Mouse (Mus musculus): ENCODE results near the gene Cemip. TPM values are rescaled to one million over a fixed set of nuclear protein-coding genes. Genes with fewer than 3 reads are reported as not detected.
"Not testable (repeated sequence)": the region's sequence is repeated elsewhere in the genome, so short reads cannot be mapped to it uniquely, and the experiment has no call there.

The Cemip gene
- polyA plus RNA-seq (2015; fragmentation: Nextera tagmentation; extraction: Ambion mirVana): 0.03 TPM in 1 of 2 replicates, not detected in the other

DNA sequence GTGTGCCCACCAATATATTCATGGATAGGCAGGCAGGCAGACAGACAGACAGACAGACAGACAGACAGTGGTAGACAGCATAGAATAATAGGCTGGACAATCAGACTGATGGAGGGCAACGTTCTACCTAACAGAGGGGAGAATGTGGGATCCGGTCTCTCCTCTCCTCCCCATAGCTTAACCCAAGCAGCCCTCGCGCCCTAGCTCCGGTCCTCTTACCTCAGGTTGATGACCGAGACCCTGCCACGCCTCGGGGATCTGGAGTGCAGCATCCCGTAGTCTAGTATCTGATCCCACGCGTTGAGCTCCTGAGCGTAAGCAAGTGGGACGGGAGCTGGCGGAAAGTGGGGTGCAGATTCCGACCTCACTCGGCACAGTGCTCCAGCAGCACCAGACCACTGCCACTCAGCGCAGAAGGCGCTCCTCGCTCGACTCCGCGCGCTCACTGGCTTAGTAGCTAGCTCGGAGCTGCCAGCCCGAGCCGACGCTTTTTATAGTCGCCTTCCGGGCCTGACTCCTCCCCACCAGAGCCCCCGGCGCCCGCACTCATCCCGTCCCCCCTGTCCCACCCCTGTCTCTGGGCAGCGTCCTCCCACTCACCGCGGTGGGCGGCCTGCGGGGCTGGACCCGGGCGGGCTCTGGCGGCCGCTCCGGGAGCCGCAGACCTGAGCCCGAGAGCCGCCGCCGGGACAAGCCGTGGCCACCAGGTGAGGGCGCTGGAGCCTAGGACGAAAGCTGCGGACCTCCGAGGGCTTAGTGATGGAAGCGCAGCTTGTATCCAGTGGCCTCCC is at the start of gene Cemip:
Gene Cemip (minus strand): TSS at position 464 of the 791 bp plus-strand sequence.
- peak; percentile 58 for DNase-seq (ENCODE audit: low spot score)

DNA sequence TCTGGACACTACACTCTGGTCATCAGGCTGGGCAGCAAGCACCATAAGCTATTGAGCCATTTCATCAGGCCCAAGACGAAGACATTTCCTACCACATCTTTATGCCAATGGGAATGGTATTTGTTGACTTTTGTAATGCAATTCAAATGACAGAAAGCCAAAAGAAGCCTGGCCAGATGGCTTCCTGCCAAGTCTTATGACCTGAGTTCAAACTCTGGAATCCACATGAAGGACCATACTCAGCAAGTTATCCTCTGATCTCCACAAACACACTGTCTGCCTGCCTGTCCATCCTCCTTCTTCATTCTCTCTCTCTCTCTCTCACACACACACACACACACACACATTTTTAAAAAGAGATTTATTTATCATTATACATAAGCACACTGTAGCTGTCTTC is 46.4 kb upstream of the Cemip start:
- no peak for DNase-seq (ENCODE audit: low spot score)

DNA sequence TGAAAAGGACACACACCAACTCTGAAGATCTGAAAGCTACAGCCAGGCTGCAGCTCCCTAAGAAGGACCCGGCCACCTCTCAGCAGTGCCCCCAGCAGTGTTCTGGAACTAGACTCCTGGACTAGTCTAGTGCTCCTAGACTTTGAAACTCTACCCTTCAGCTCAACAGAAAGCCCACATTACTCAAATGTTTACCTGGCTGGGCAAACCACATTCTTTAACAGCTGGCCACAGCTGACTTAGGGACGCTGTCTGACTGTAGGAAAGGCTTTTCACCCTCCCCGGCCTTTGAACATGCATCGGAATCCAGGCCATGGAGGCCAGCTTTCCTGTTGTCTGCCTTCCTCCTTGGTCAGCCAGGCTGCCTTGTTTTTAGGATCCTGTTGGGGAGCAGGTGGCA is 45.4 kb upstream of the Cemip start:
- DNase-seq (ENCODE audit: low spot score): no peak

DNA sequence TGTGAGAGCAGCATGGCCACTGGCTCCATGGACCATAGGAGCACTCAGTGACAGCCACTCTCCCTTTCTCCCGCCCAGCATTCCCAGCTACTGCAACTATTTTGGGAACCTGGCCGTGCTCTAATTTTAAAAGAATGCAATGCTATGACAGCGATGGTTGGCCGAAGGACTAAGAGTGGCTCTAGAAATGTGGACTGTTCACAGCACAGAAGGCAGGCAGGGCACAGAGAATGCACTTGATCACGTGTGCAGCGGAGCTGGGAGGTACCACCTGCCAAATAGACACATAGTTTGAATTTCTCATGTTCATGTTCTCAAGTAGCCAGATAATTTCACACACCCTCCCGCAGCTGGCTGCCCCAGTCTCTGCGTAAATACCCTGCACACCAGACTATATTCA is 42.4 kb upstream of the Cemip start:
- no peak for DNase-seq (ENCODE audit: low spot score)

DNA sequence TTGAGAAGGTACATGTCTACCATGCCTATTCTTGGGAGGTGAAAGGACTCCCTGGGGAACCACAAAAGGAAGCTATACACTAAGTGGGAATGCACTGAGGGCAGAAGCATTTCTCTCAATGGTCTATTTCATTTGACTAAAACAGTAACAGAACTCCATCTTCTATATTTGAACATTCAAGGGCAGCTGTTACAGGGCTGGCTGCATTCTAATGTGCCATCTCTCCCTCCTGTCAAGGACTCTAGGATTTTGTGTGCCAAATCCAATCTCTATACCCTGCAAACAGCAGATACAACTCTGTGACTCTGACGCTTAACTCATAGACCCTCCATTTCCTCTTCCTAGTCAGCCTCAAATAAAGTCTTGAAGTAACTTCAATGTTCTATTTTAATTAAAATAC is 39.4 kb upstream of the Cemip start:
- no peak for DNase-seq (ENCODE audit: low spot score)

DNA sequence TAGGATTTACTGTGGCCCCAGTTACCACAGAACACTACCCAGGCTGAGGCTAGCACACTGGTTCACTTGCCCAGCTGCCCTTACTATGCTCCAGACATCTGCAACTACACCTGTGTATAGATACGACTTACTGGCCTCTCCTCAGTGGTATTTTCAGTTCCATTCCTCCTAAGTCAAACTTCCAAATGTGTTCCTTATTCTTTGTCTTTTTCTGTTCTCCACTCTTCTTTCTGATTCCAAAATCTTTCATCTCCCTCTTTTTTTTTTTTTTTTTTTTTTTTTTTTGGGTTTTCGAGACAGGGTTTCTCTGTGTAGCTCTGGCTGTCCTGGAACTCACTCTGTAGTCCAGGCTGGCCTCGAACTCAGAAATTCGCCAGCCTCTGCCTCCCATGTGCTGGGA is 37.3 kb upstream of the Cemip start:
- DNase-seq (ENCODE audit: low spot score): not testable (repeated sequence)

DNA sequence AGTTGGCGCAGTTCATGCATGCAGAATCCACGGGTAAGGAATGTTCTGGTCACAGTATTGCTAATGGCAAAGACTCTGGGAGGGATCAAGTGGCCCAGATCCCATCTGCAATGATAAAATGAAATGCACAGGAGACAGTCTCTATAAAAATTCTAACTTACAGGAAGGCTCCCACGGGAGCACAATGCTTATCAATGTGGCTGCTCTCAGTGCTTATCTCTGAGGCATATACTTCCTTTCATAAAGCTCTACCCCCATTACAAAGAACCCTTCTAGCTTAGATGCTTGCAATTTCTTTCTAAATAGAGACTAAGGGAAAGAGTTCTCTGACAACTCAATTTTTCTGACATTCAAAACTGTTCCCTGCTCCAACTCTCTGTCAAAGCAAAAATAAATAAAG is 35.5 kb upstream of the Cemip start:
- no peak for DNase-seq (ENCODE audit: low spot score)

DNA sequence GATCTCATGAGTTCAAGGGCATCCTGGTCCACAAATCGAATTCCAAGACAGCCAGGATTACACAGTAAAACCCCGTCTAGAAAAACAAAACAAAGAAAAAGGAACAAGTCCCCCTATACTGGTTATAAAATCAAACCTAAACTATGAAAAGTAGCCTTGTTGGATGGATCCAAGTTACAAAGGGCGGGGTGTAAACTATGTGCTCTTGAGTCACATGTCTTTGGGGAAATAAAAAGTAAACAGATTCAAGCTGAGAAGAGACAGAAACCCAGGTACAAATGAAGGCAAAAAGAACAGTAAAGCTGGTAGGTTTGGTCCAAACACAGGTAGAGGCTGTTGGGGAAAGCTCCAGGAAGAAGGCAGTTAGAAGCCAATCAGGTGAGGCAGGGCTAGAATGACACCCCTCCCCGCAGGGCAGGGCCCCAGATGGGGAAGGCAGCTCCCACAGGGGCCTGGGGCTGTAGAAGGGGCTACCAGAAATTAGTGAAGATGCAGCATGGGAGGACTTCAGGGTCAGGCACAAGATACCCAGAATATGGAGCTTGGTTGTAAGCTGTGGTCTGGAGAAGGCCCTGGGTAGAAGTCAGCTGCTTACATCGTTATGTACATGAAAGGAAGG is 33.9 kb upstream of the Cemip start:
- no peak for DNase-seq (ENCODE audit: low spot score)

DNA sequence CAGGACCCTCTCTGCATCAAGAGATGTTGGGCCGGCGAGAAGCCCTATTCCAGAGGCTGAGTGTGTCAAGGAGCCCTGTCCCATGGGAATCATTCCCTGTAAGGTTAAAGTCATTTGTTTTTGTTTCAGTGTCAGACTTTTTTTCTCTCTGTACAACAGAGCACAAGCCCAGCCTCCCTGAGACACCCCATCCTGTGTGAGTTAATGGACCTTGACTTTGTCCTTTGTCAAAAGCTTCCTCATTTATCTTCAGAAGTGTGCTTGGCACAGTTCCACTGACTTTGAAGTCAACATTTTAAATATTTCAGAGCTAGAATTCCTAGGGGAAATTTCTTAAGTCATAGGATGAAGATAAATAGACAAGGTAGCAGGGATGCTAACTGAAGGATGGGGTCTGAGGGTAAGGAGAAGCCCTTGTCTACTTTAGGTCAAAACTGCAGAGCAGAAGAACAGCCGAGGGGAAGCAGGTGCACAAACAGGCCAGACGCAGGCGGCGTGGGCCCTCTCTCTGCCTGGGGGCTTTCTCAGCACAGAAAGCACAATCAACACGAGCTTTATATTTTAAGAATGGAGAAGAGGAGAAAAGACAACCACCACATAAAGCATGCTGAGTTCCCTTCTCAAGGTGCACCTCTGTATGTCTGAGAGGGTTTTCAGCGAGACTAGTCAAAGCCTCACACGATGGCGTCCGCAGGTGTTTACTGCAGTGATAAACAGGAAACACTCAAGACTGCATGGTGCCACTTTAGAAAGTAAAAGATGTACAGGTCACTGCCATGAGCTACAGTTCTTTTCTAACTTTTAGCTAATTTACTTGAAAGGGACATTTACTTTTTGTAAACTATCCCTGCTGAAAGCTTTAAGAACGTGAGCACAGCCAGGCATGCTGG is 33.2 kb upstream of the Cemip start:
- peak; percentile 70 for DNase-seq (ENCODE audit: low spot score)

DNA sequence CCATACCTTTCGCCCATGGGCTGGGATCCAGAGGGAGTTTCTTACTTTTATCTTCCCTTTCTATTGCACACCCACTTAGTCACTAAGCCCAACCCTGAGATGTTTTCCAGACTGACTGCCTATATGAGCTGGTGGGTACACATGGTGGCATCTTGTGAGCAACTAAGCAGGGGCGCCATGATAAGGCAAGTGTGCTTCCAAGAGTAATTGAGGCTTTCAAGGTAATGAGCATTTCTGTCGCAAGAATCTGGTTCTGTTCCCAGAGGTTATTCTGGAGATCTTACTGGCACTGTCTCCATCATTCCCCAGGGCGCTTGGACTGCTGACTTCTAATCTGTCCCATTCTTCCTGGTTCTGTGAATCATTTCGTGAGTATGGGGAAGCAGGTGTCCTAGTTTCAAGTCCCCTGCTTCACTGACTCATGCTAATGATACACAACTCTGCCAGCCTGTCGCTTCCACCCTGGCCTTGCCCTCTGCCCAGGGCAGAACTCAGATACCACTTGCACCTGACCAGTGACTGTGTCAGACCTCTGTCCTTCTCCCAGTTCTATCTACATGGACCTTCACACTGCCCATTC is 31.3 kb upstream of the Cemip start:
- DNase-seq (ENCODE audit: low spot score): no peak

DNA sequence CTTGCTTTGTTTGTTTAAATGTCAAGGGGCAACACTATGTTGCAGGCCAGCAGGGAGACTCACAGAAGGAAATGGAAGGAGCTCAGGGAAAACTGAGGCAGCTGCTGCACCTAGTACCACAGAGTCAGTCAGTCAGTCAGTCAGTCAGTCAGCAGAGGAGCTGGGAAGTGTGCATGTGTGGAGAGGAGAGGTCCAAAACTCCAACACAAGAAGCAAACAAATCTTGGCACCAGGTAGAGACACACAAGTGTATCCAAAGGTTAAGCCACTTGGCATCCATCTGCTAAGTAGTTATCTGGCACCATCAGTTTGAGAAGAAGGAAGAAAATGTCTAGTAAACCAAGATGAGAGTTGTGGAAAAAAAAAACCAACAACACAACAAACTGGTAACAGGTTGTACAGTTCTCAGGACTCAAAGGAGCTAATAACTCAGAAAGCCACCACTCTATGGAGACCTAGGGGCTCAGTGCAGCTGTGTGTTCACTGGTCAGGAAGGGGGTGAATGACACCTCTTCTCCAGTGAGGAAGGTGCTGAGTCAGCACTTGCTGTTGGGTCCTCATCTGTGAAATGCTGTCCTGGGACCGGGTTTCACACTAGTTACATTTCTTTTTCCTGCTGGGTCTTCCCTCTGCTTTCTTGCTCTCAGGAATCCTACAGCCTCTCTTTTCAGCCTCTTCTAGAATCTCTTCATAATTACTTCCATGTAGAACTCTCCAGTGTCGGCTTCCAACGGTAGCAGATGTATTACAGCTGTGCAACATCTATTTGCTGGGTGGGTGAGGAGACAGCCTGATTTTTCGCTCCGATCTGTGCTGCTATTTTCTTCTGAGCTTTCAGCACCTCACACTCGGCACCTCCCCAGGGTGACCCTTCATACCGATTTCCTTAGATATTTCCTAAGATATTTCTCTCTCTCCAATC is 30.6 kb upstream of the Cemip start:
- DNase-seq (ENCODE audit: low spot score): peak; percentile 27

DNA sequence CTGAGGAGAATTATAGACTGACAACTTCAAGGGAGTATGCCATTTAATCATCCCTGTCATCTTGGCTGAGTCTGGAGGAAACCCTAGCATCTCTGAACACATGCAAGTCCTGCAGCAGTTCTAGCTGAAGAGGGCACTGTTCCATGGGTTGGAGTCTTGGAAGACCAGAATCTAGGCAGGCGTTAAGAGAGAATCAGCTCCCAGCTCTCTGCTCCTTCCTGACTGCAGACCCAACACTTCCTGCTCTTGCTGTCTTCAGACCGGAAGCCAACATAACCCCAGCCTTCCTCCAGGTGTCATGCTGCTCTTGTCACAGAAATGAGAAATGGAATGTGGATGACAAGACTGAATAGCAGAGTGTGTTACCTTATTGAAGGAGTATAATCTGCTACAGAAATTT is 29.1 kb upstream of the Cemip start:
- peak; percentile 79 for DNase-seq (ENCODE audit: low spot score)

DNA sequence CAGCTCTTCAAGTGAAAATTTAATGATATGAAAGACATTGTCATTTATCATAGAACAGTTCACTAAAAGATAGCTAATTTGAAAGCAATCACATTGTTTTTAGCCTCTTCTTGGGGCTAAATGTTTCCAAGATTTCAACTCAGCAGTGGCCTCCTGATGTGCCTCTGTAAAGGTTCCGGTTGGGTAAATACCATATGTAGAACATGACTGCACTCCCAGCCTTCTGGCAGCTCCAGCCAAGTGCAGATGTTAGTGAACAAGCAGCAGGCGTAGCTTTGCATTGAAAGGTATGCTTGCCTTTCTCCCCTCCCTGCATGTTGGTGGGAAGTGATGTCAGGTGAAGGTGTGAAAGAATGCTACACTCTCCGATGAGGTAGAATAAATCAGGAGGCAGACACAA is 28.5 kb upstream of the Cemip start:
- DNase-seq (ENCODE audit: low spot score): no peak

DNA sequence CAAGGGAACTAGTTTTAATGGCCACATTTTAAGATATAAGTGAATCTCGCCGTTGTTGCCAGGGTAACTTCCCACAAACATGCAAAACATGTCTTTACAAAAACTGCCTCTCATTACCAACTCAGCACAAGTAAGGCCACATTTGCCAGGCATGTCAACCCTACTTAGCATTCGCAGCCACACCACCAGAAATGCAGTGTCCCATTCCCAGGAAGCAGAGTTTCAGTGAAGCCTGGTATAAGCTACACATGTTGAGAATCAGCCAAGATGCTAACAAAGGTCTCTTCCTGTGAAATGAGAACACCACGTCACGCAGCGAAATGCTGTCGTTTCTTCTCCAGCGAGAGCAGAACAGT is 26.7 kb upstream of the Cemip start:
- DNase-seq (ENCODE audit: low spot score): no peak

DNA sequence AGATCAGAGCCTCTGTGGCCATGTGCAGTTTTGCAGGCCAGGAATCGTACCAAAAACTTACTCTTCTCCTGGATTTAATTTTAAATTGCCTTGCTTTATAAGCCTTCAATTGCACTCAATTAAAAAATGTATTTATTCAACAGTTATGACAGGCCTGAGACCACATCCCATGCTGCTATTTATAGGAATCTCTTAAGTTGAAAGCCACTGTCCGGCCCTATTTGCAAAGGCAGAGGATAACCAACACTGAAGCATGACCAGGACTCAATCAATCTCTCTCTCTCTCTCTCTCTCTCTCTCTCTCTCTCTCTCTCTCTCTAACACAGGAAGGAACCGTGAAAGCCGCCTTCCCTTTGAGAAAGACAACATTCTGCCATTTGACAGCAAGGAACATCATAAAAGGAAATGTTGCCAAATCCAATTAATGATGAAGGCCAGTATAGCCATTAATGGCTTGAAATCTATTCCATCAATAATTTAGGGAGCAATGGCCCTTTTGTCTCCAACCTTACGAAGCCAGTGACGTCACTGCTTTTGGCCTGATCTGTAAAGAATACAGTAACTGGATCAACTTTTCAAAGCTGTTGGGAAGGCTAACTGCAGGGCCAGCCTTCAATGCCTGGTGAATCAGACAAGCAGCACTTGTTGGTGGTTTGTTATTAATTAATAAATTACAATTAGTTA is 26.2 kb upstream of the Cemip start:
- DNase-seq (ENCODE audit: low spot score): no peak

DNA sequence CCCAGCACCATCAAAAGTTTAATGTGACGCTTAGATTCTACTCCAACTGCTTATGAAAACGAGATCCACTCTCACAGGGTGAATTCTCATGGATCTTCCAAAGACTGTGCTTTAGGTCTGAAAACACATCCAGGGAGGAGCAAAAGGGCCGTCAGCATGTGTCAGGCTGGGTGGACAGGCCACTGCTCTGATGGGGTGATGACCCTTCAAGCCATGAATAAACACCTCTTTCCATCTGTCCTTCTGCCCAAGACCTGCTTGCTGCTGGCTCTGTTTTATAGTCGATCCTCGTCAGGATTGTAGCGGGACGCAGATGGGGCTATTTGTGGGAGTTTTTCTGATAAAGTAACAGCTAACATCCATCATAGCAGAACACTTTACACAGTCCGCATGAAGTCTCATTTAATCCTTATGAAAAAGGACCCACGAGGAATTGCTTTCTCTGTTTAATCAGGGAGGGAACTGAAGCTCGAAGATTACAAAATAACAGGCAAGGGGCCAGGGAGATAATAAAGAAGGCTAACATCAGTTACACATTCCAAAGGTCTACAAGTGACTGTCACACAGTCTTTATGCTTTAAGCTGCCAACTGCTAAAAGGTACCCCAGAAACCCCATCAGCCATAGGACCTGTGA is 25.5 kb upstream of the Cemip start:
- no peak for DNase-seq (ENCODE audit: low spot score)

DNA sequence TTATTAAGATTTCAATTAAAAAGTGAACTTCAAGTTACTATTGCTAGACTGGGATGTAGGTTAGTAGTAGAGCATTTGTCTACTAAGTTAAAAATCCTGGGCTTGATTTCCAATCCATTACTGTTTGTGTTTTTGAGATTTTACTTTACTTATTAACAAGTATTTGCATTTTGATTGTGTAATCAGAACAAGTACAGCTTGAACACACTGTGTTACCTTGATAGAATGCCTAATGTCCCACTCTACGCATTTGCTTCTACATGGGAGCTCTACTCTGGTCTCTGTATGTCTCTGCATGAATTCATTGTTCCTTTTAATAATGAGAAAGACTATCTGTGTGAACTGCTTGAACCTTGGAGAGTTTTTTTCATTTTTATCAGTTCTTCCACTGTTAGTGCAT is 20.6 kb upstream of the Cemip start:
- no peak for DNase-seq (ENCODE audit: low spot score)

DNA sequence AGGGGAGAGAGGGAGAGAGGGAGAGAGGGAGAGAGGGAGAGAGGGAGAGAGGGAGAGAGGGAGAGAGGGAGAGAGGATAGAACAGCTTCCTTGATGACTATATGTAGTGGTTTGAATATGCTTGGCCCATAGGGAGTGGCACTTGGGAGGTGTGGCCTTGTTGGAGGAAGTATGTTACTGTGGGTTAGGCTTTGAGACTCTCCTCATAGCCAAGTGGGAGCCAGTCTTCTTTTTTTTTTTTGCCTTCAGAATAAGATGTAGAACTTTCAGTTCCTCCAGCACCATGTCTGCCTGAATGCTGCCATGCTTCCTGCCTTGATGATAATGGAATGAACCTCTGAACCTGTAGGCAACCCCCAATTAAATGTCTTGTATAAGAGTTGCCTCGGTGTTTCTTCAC is 16.3 kb upstream of the Cemip start:
- DNase-seq (ENCODE audit: low spot score): no peak

DNA sequence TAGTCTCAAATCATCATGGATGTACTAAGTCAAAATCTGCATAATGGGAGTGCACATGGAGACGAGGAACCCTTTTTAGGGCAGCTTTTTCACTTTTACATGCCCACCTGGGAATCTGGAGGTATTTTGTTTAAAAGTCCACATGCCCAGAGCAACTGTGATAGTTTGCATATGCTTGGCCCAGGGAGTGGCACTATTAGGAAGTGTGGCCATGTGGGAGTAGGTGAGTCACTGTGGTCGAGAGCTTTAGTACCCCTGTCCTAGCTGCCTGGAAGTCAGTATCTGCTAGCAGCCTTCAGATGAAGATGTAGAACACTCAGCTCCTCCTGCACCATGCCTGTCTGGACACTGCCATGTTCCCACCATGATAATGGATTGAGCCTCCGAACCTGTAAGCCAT is 14.4 kb upstream of the Cemip start:
- no peak for DNase-seq (ENCODE audit: low spot score)

DNA sequence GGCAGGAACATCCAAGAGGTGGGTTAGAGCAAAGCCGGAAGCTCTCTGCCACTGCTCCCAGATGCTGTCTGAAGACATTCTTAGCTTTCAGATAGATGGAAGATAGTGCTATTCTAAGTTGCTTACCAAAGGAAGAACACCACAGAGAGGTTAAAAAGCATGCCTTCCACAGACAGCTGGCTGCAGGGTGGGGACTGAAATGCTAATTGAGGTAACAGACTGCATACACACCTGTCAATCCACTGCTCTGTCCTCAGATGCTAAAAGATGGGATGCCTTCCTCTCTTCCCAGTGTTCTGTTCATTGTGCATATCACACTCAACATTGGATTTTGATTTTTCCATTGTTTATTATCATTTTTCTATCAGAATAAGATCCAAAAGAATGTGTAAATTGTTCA is 11.8 kb upstream of the Cemip start:
- DNase-seq (ENCODE audit: low spot score): no peak
